Comparison of ENCODE assay signal across 22 mouse cellular contexts in the genomic region with DNA sequence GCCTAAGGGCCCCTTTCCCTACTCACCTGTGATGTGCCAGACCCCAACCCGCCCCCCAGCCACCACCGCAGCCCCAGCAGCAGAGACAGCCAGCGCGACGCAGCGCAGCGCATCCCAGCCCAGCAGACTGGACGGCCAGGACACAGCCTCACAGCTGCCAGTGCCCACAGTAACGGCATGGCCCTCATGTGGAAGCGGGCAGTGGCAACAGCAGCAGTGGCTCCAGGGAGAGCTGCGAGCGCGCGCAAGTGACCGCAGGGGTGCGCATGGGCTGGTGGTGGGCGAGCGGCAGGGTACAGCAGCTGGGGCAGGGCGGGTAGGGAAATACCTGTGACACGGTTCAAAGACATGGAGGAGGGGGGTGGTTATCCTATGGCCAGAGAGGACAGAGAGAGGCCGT. TPM values are rescaled to one million over a fixed set of nuclear protein-coding genes. Genes with fewer than 3 reads are reported as not detected.
"Had no signal": no experiment of that assay in that cellular context is flagged by ENCODE, and none has a peak within 500 bp of the region (broad histone marks: within the 10 kb centered on the region; RNA-seq: fewer than 3 reads in every experiment).

No protein-coding gene starts in this region.

- H3K4me1 ChIP-seq: kidney, embryonic 15.5 days; midbrain, embryonic 12.5 days; midbrain, embryonic 15.5 days; neural tube, embryonic 13.5 days had no signal

- DNase-seq: kidney, adult 11 months; kidney, adult 8-10 months; kidney, postnatal 25 days; layer of hippocampus, postnatal 36 days; liver, postnatal 0 days; lung, embryonic 14.5 days; retina, postnatal 1 day; right cerebral cortex, postnatal 25 days; thymus, adult 2 months; thymus, postnatal 14 days; thymus, postnatal 4 days had no signal

- H3K9me3 ChIP-seq: kidney, embryonic 15.5 days; megakaryocyte, embryonic 14.5 days; midbrain, embryonic 12.5 days; midbrain, embryonic 15.5 days; neural tube, embryonic 13.5 days had no signal

- H3K4me2 ChIP-seq: kidney, embryonic 15.5 days; lung, embryonic 14.5 days; midbrain, embryonic 12.5 days; midbrain, embryonic 15.5 days; neural tube, embryonic 13.5 days had no signal

- H3K27me3 ChIP-seq: kidney, embryonic 15.5 days; megakaryocyte, embryonic 14.5 days; midbrain, embryonic 12.5 days; midbrain, embryonic 15.5 days; neural tube, embryonic 13.5 days had no signal

- ATAC-seq: liver, postnatal 0 days; lung, postnatal 0 days; midbrain, embryonic 15.5 days had no signal

- H3K4me3 ChIP-seq: kidney, embryonic 15.5 days; layer of hippocampus, adult 2 months; left cerebral cortex, adult 2 months; megakaryocyte, embryonic 14.5 days; midbrain, embryonic 12.5 days; midbrain, embryonic 15.5 days; neural tube, embryonic 13.5 days had no signal

- H3K9ac ChIP-seq: kidney, embryonic 15.5 days; liver, embryonic 14.5 days; liver, postnatal 0 days; lung, embryonic 14.5 days; midbrain, embryonic 12.5 days; midbrain, embryonic 15.5 days; neural tube, embryonic 13.5 days had no signal

- H3K27ac ChIP-seq: kidney, embryonic 15.5 days; layer of hippocampus, adult 2 months; left cerebral cortex, adult 2 months; liver, embryonic 14.5 days; macrophage; midbrain, embryonic 12.5 days; midbrain, embryonic 15.5 days; neural tube, embryonic 13.5 days had no signal

RNA-seq across cellular contexts. Expression of gene Atp2a1, which starts 16.7 kb away (rescaled TPM):
- polyA plus RNA-seq: lung, embryonic 14.5 days; macrophage had no signal

RNA-seq across cellular contexts. Expression of gene Cd19, which starts 31.5 kb away (rescaled TPM):
- polyA plus RNA-seq: limb, embryonic 11.5 days; lung, embryonic 14.5 days; midbrain, embryonic 12.5 days; midbrain, embryonic 15.5 days had no signal
